Comparison of ENCODE assay signal across 9 mouse cellular contexts in the genomic region with DNA sequence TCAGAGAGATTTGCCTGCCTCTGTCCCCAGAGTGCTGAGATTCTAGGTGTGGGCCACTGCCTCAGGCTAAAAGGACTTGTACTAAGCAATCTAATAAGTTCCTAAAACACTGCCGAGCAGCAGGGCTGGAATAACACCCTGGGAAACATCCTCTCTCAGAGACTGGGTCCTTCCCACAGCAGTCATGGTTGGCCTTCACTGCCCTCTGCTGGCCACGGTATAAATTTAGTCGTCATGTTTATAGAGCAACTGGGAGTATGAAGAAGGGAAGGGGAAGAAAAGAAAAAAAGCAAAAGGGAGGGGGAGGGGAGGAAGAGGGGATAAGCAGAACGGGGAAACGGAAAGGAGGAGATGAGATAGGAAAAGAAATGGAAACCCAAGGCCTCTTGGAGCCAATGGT. TPM values are rescaled to one million over a fixed set of nuclear protein-coding genes. Genes with fewer than 3 reads are reported as not detected.
DNase-seq lines count a peak whose midpoint lies in the region; ATAC-seq and TF ChIP-seq lines count a peak whose summit lies in the region.
"Had no signal": no experiment of that assay in that cellular context is flagged by ENCODE, and none has a peak within 500 bp of the region (broad histone marks: within the 10 kb centered on the region; RNA-seq: fewer than 3 reads in every experiment).

No protein-coding gene starts in this region.

- H3K27me3 ChIP-seq in lung, embryonic 14.5 days (ENCODE audit: insufficient read depth, low read length), result no peaks in the 10 kb centered on the region

- no peaks in the 10 kb centered on the region for H3K36me3 ChIP-seq in lung, embryonic 14.5 days (ENCODE audit: insufficient read depth)
- H3K36me3 ChIP-seq: heart, embryonic 15.5 days had no signal

- ATAC-seq in lung, embryonic 14.5 days (ENCODE audit: insufficient read depth), result 0 out of 2 replicates have a peak, but pooled peaks have one; percentile 29

- peak; percentile 68 for TF ChIP-seq CTCF in gastrocnemius, adult 2 months (IDR thresholded peaks at IDR 0.05)
- peak; percentile 85 for TF ChIP-seq CTCF in lung, embryonic 14.5 days (IDR thresholded peaks at IDR 0.05; ENCODE audit: low read depth)

- under 1% methylated on average over 5 of the region's 5 CpGs for WGBS in lung, embryonic 14.5 days

- DNase-seq in B cell, adult 2 months, result peak; percentile 69 to 72
- DNase-seq in NIH3T3 (ENCODE audit: low read depth), result peak; percentile 88
- peak; percentile 92 for DNase-seq in cerebellum, postnatal 10 days
- peak; percentile 84 for DNase-seq in gastrocnemius, adult 2 months
- peak; percentile 60 to 88 for DNase-seq in kidney, postnatal 36 days
- peak; percentile 90 for DNase-seq in lung, embryonic 14.5 days
- peak; percentile 73 for DNase-seq in right cerebral cortex, postnatal 14 days
- peak; percentile 76 for DNase-seq in urinary bladder, postnatal 25 days (ENCODE audit: low spot score)

- H3K4me2 ChIP-seq in lung, embryonic 14.5 days, result no peak overlapping the region
- H3K4me2 ChIP-seq: heart, embryonic 15.5 days had no signal

- no peak overlapping the region for H3K9ac ChIP-seq in lung, embryonic 14.5 days
- H3K9ac ChIP-seq: heart, embryonic 15.5 days had no signal

- no peaks in the 10 kb centered on the region for H3K4me1 ChIP-seq in lung, embryonic 14.5 days (ENCODE audit: insufficient read depth)

- no peaks in the 10 kb centered on the region for H3K9me3 ChIP-seq in lung, embryonic 14.5 days (ENCODE audit: low read depth, low read length)
- H3K9me3 ChIP-seq: heart, embryonic 15.5 days had no signal

- H3K4me3 ChIP-seq in gastrocnemius, adult 2 months, result no peak overlapping the region
- no peak overlapping the region for H3K4me3 ChIP-seq in lung, embryonic 14.5 days (ENCODE audit: low read depth, low read length)
- H3K4me3 ChIP-seq: heart, embryonic 15.5 days had no signal

- H3K27ac ChIP-seq in gastrocnemius, adult 2 months, result no peak overlapping the region
- H3K27ac ChIP-seq in lung, embryonic 14.5 days (ENCODE audit: low read depth), result no peak overlapping the region
- H3K27ac ChIP-seq: heart, embryonic 15.5 days had no signal

- intact Hi-C loops in gastrocnemius, adult 2 months (cut with DNase I), result loop anchor here (5.0 kb wide), 1 partner anchor 216 kb away; no protein-coding TSS in a partner anchor

RNA-seq across cellular contexts. Expression of a gene that starts 5.3 kb away (rescaled TPM):
- 1 to 10 TPM; 7.0 to 9.2 TPM for total RNA-seq in gastrocnemius, adult 2 months (2021)
- 20.2 and 20.4 TPM in 2 replicates for polyA plus RNA-seq in lung, embryonic 14.5 days (2014; fragmentation: Nextera tagmentation; extraction: Ambion mirVana)
